Mouse (Mus musculus): ENCODE results near the gene Tbx1.
A peak's percentile ranks its signal among the peaks of the same experiment; 100 is the strongest.

Tbx1 gene

GRCm38 (mm10) chr16:18589804-18590790 is at the start of gene Tbx1:
Tbx1 (minus strand) TSS chr16:18590671.
- no peak for DNase-seq (ENCODE audit: low spot score)

- no peak for DNase-seq (ENCODE audit: low spot score)
Measured at GRCm38 (mm10) chr16:18639382-18639929, 49.0 kb upstream of the Tbx1 start.

DNA sequence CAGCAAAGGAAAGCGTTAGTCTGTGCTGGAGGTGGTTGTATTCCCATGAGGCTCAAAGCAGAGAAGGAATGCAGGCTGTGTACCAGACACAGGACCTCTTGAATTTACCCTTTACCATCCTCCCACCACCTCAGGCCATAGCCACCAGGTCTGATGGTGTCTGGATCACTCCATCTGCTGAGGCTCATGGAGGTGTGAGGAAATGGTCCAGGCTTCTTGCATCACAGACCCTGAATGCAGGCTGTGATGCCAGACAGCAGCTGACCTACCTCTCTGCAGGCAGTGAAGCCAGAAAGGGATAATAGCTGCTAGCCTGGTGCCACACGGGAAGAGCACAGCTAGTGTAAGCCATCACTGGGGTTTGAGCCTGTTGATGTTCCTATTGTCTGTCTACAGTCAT is 47.9 kb upstream of the Tbx1 start:
- no peak for DNase-seq (ENCODE audit: low spot score)

DNA sequence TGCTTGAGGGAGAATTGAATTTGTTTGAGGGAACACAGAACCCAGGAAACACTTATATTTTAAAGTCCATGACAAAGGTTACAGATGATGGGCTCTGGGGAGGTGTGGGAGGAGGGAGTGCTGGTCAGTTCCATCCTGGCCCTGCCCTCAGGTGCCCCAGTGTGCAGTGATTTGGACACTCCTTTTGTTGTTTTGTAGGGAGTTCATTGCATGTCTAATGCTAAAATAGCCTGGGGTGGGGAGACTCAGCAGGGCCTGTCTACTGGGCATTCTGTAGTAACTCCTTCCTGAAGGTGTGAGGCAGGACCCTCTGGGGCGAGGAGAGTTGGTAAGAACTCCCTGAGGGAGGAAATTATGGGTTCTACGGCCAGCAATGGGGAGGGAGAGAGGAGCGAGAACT is 46.3 kb upstream of the Tbx1 start:
- no peak for DNase-seq (ENCODE audit: low spot score)

DNA sequence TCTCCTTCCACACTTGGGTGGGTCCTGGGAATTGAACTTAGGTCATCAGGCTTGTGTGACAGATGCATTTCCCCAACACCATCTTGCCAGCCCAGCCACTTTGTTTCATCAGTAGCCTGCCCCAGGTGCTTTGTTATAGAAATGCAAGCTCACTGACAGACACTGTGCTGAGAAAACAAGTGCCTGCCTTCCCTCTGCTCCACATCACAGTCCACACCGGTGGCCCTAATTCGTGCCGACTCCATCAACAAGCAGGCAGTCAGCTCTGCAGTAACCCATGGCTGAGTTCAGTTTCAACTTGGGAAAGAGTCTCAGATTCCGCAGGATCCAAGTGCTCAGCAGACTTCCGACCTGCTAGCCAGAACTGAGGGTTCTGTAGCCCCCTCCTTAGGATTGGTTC is 45.9 kb upstream of the Tbx1 start:
- DNase-seq (ENCODE audit: low spot score), result no peak

DNA sequence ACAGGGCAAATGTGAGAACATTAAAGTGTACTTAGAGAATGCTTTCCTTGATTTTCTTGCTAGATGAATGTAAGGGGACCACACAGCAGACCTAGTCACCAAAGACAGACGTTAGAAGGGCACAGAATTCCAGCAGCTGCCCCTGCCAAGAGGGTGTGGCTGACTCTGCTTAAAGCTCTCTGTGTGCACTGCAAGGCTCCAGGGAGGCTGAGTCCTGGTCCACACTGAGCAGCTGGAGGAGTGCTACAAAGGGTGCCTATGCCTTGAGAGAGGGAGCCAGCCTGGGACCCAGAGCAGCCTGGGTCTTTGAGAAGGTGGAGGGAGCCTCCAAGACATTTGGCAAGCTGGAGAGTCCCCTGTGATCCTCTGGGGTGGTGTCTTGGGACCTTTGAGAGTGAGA is 42.9 kb upstream of the Tbx1 start:
- no peak for DNase-seq (ENCODE audit: low spot score)

GRCm38 (mm10) chr16:18632816-18633215 is 42.3 kb upstream of the Tbx1 start:
- no peak for DNase-seq (ENCODE audit: low spot score)

- DNase-seq (ENCODE audit: low spot score), result no peak
Measured at GRCm38 (mm10) chr16:18632059-18632458, 41.6 kb upstream of the Tbx1 start.

GRCm38 (mm10) chr16:18631141-18631540 is 40.7 kb upstream of the Tbx1 start:
- no peak for DNase-seq (ENCODE audit: low spot score)

DNA sequence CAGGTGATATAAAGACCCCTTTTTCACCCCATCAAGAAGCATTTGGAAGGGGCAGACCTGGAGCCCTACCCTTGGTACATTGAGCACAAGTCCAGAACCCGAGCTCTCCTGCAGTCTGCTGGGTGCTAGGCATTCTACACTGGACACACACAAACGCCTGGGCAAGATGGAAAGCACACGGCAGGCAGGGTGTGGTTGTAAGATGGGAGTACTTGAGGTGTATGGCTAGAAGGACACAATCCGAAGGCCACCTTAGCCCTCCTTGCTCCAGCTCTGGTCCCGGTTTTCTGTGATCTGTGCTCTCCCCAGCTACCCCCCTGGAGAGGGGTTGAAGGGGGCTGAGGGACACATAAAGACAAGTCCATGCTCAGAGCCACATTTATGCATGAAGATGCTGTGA is 39.8 kb upstream of the Tbx1 start:
- DNase-seq (ENCODE audit: low spot score), result no peak

GRCm38 (mm10) chr16:18629390-18630231 is 39.1 kb upstream of the Tbx1 start, which contains the start of gene Sept5:
Sept5 (minus strand) TSS chr16:18629954.
- peak; percentile 51 for DNase-seq (ENCODE audit: low spot score)

DNA sequence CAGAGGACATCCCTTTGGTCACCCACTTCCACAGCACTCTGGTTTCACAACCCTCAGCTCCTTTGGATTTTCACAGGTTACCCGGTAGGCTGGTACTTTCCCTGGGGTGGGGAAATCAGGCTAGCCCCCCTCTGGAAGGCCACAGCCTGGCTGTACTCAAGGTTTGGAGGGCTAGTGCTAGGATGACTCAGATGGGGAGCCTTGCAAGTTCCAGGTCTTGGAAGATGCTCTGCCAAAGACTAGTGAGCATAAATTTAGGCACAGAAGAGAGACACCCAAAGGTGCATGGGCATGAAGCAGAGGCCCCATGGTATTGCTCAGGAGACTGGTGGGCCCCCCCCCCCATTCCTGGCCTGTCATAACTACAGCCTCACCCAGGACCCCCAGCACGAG is 38.5 kb upstream of the Tbx1 start:
- no peak for DNase-seq (ENCODE audit: low spot score)

GRCm38 (mm10) chr16:18628206-18628947 is 37.9 kb upstream of the Tbx1 start:
- no peak for DNase-seq (ENCODE audit: low spot score)

- no peak for DNase-seq (ENCODE audit: low spot score)
Measured at GRCm38 (mm10) chr16:18627163-18627562, 36.7 kb upstream of the Tbx1 start.

DNA sequence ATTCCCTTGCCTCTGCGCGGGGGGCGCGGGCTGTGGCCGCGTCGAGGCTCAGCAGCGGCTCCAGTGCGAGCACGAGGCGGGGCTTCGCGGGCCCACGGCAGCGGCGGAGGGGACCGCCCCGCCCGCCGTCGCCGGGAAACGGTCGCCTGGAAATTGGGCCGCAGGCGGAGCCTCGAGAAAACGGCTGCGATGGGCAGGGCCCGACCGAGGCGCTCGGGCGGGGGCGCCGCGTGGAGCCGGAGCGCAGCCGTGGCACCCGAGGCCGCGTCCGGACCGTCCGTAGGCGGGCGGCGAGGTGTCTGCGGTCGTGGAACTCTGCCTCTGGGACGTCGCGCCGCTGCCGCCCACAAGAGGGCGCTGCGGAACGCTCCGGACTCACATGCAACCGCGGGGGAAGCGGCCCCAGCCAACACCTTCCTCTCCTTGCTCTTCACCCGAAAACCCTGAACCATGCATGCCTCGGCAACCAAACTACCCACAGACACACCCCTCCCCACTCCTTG is 36.0 kb upstream of the Tbx1 start, which contains the start of gene Gm49601:
Gene Gm49601, minus strand, starts transcription at position 52 of the 503 bp plus-strand sequence.
- DNase-seq (ENCODE audit: low spot score), result peak; percentile 84

GRCm38 (mm10) chr16:18625791-18626311 is 35.4 kb upstream of the Tbx1 start:
- no peak for DNase-seq (ENCODE audit: low spot score)

- DNase-seq (ENCODE audit: low spot score), result no peak
Measured at GRCm38 (mm10) chr16:18625097-18625496, 34.6 kb upstream of the Tbx1 start.

GRCm38 (mm10) chr16:18624641-18625040 is 34.2 kb upstream of the Tbx1 start:
- no peak for DNase-seq (ENCODE audit: low spot score)

GRCm38 (mm10) chr16:18623751-18624540 is 33.5 kb upstream of the Tbx1 start:
- DNase-seq (ENCODE audit: low spot score), result no peak
